Mouse (Mus musculus) ES-Bruce4 (cell line): ENCODE results near the gene Clcf1.

ENCODE experiments used
- CTCF ChIP-seq: IDR thresholded peaks from one replicate; pipeline ENCODE4 v1.8.1; 2011; ENCODE audit warnings: low read depth, low read length
- EP300 ChIP-seq: IDR thresholded peaks from 2 replicates; pipeline ENCODE4 v1.6.1; 2011; ENCODE audit warnings: low read depth, low read length; ENCODE audit not compliant: insufficient read depth
- POLR2A ChIP-seq: IDR thresholded peaks from one replicate; pipeline ENCODE4 v1.8.1; 2011; ENCODE audit warnings: low read length; ENCODE audit not compliant: insufficient read depth

GRCm38 (mm10) chr19:4211891-4212588 is 2.0 kb upstream of the Clcf1 start:
- TF ChIP-seq CTCF (no peak), POLR2A (no peak), EP300 (no peak)
